Mouse (Mus musculus) adrenal gland, adult (tissue): Measurements from ENCODE around the gene Grik3.

Experiments used
- DNase-seq, 2 experiments: peaks; one replicate each; pipeline ENCODE4 v3.0.0; 2022 to 2023; ENCODE audit warnings: low spot score in 1 of 2; ENCODE audit not compliant: inconsistent age in 2 of 2

The Grik3 gene

GRCm38 (mm10) chr4:125491505-125492121, 1.1 kb downstream of the Grik3 start:
- DNase-seq = peak in 1 of 2 experiments; percentile 45

- DNase-seq = no peak
These were observed 1.6 kb downstream of the Grik3 start for GRCm38 (mm10) chr4:125492122-125492505.

- no peak for DNase-seq
These were observed 2.2 kb downstream of the Grik3 start for GRCm38 (mm10) chr4:125492706-125493105.

- DNase-seq = no peak
These were observed 2.6 kb downstream of the Grik3 start for GRCm38 (mm10) chr4:125493124-125493523.

- DNase-seq = peak in 1 of 2 experiments; percentile 61
These were observed 5.0 kb downstream of the Grik3 start for GRCm38 (mm10) chr4:125495477-125495876.

GRCm38 (mm10) chr4:125497001-125497400, 6.5 kb downstream of the Grik3 start:
- DNase-seq = no peak

GRCm38 (mm10) chr4:125497471-125497870, 7.0 kb downstream of the Grik3 start:
- DNase-seq = no peak

- no peak for DNase-seq
These were observed 8.4 kb downstream of the Grik3 start for GRCm38 (mm10) chr4:125498866-125499265.

- DNase-seq = peak in 1 of 2 experiments; percentile 77
These were observed 12.4 kb downstream of the Grik3 start for GRCm38 (mm10) chr4:125502861-125503260.

- DNase-seq = no peak
These were observed 21.9 kb downstream of the Grik3 start for GRCm38 (mm10) chr4:125512434-125512833.

GRCm38 (mm10) chr4:125515646-125516045, 25.1 kb downstream of the Grik3 start:
- DNase-seq = no peak

GRCm38 (mm10) chr4:125516612-125517011, 26.1 kb downstream of the Grik3 start:
- DNase-seq = peak; percentile 39 to 77

GRCm38 (mm10) chr4:125518861-125519260, 28.4 kb downstream of the Grik3 start:
- peak in 1 of 2 experiments; percentile 28 for DNase-seq

- no peak for DNase-seq
These were observed 32.4 kb downstream of the Grik3 start for GRCm38 (mm10) chr4:125522931-125523330.

- no peak for DNase-seq
These were observed 34.8 kb downstream of the Grik3 start for GRCm38 (mm10) chr4:125525266-125525665.

GRCm38 (mm10) chr4:125526425-125526824, 35.9 kb downstream of the Grik3 start:
- DNase-seq = no peak

- DNase-seq = no peak
These were observed 43.5 kb downstream of the Grik3 start for GRCm38 (mm10) chr4:125533965-125534364.

- peak; percentile 80 to 91 for DNase-seq
These were observed 43.9 kb downstream of the Grik3 start for GRCm38 (mm10) chr4:125534449-125534848.

- peak in 1 of 2 experiments; percentile 29 for DNase-seq
These were observed 44.5 kb downstream of the Grik3 start for GRCm38 (mm10) chr4:125534991-125535401.

- DNase-seq = no peak
These were observed 45.0 kb downstream of the Grik3 start for GRCm38 (mm10) chr4:125535465-125535864.

- no peak for DNase-seq
These were observed 45.5 kb downstream of the Grik3 start for GRCm38 (mm10) chr4:125535977-125536376.

GRCm38 (mm10) chr4:125538301-125538965, 47.9 kb downstream of the Grik3 start:
- peak; percentile 68 to 74 for DNase-seq

GRCm38 (mm10) chr4:125539617-125540016, 49.1 kb downstream of the Grik3 start:
- DNase-seq = no peak
